Mouse (Mus musculus) neural tube, embryonic 15.5 days (tissue): ENCODE measurements at regions not wholly inside any gene's neighbourhood (a gene's known extent, or its start where the extent isn't known, plus 50 kb on each side); places are given as distances from the start of the nearest gene placed in this dataset. TPM values are rescaled to one million over a fixed set of nuclear protein-coding genes. Genes with fewer than 3 reads are reported as not detected.

Source experiments
- ATAC-seq: fragments of 200-750 bp; cut with Nextera tagmentation; 2 replicates; pipeline ENCODE4 v1.8.0; 2017; ENCODE audit warnings: mild to moderate bottlenecking, moderate TSS enrichment, moderate library complexity; ENCODE audit not compliant: low FRiP score
- H3K27ac ChIP-seq: fragments of 300-500 bp; sonication (generic); replicated peaks from 2 replicates; pipeline ENCODE4 v1.5.1; 2015; ENCODE audit warnings: mild to moderate bottlenecking, inconsistent platforms
- H3K27me3 ChIP-seq: fragments of 300-500 bp; sonication (generic); replicated peaks from 2 replicates; pipeline ENCODE4 v1.6.1; 2015; ENCODE audit warnings: inconsistent platforms
- H3K36me3 ChIP-seq: fragments of 300-500 bp; sonication (generic); 2 replicates; pipeline ENCODE4 v1.6.1; 2015; ENCODE audit warnings: inconsistent platforms
- H3K4me1 ChIP-seq: fragments of 300-500 bp; sonication (generic); 2 replicates; pipeline ENCODE4 v1.6.1; 2015; ENCODE audit warnings: inconsistent platforms
- H3K4me2 ChIP-seq: fragments of 300-500 bp; sonication (generic); 2 replicates; pipeline ENCODE4 v1.6.1; 2015; ENCODE audit warnings: inconsistent platforms, mild to moderate bottlenecking, moderate library complexity
- H3K4me3 ChIP-seq: fragments of 300-500 bp; sonication (generic); replicated peaks from 2 replicates; pipeline ENCODE4 v1.5.1; 2015; ENCODE audit warnings: mild to moderate bottlenecking, inconsistent platforms
- H3K9ac ChIP-seq: fragments of 300-500 bp; sonication (generic); replicated peaks from 2 replicates; pipeline ENCODE4 v1.6.1; 2015; ENCODE audit warnings: mild to moderate bottlenecking, inconsistent platforms
- H3K9me3 ChIP-seq: fragments of 300-500 bp; sonication (generic); replicated peaks from 2 replicates; pipeline ENCODE4 v1.6.1; 2016; ENCODE audit warnings: inconsistent platforms
- WGBS: fragments of 180-500 bp; shearing (Covaris S2); methylation state at CpG from one replicate; pipeline ENCODE4 v1.1.7; 2015; ENCODE audit warnings: mixed read lengths; 5-methylcytosine and 5-hydroxymethylcytosine counted together
- microRNA-seq: library from miRNA; unstranded; fragments of <30 nt; microRNA quantifications from one replicate; pipeline ENCODE4, GENCODE M21; 2017

GRCm38 (mm10) chr8:96680416-96681027 lies 792.2 kb upstream of the Got2 start:
- WGBS, result 64% methylated on average over 16 of the region's 16 CpGs

GRCm38 (mm10) chr8:96679510-96679909 lies 791.2 kb upstream of the Got2 start:
- no peak for ATAC-seq
- Histone ChIP-seq H3K9ac (no peak overlapping the region), H3K36me3 (no peaks in the 10 kb centered on the region), H3K4me2 (no peak overlapping the region), H3K27ac (no peak overlapping the region), H3K9me3 (no peaks in the 10 kb centered on the region), H3K27me3 (no peaks in the 10 kb centered on the region), H3K4me1 (peaks cover 3% of the 10 kb centered on the region; the same call in 1 of the 2 replicates), H3K4me3 (no peak overlapping the region)
- 84% methylated on average over 4 of the region's 4 CpGs for WGBS

More at GRCm38 (mm10) chr8:96680416-96681027, 792.2 kb upstream of the Got2 start:
- Histone ChIP-seq H3K4me2 (no peak overlapping the region), H3K27me3 (no peaks in the 10 kb centered on the region), H3K36me3 (no peaks in the 10 kb centered on the region), H3K4me3 (no peak overlapping the region), H3K9ac (no peak overlapping the region), H3K27ac (no peak overlapping the region), H3K9me3 (no peaks in the 10 kb centered on the region), H3K4me1 (no peaks in the 10 kb centered on the region)
- ATAC-seq, result peak; percentile 57

- Histone ChIP-seq H3K4me2 (no peak overlapping the region), H3K4me1 (peaks cover 3% of the 10 kb centered on the region; the same call in 1 of the 2 replicates), H3K4me3 (no peak overlapping the region), H3K36me3 (no peaks in the 10 kb centered on the region), H3K27ac (no peak overlapping the region), H3K9me3 (no peaks in the 10 kb centered on the region), H3K27me3 (no peaks in the 10 kb centered on the region), H3K9ac (no peak overlapping the region)
- no peak for ATAC-seq
- 57% methylated on average over 8 of the region's 8 CpGs for WGBS
Measured at GRCm38 (mm10) chr8:96674703-96675102, 786.4 kb upstream of the Got2 start.

GRCm38 (mm10) chr8:96656495-96657279 lies 768.3 kb upstream of the Got2 start:
- 72% methylated on average over 8 of the region's 8 CpGs for WGBS
- H3K27ac ChIP-seq, result no peak overlapping the region
- no peaks in the 10 kb centered on the region for H3K4me1 ChIP-seq
- H3K9ac ChIP-seq, result no peak overlapping the region
- no peak overlapping the region for H3K4me3 ChIP-seq
- no peaks in the 10 kb centered on the region for H3K9me3 ChIP-seq
- ATAC-seq, result no peak
- no peaks in the 10 kb centered on the region for H3K36me3 ChIP-seq
- H3K27me3 ChIP-seq, result no peaks in the 10 kb centered on the region
- no peak overlapping the region for H3K4me2 ChIP-seq

GRCm38 (mm10) chr8:96647743-96648142 lies 759.4 kb upstream of the Got2 start:
- H3K36me3 ChIP-seq, result no peaks in the 10 kb centered on the region
- H3K4me3 ChIP-seq, result no peak overlapping the region
- H3K27me3 ChIP-seq, result no peaks in the 10 kb centered on the region
- H3K4me2 ChIP-seq, result no peak overlapping the region
- H3K9me3 ChIP-seq, result no peaks in the 10 kb centered on the region
- ATAC-seq, result no peak
- H3K27ac ChIP-seq, result no peak overlapping the region
- no peaks in the 10 kb centered on the region for H3K4me1 ChIP-seq
- WGBS, result 50% methylated on average over 5 of the region's 5 CpGs
- H3K9ac ChIP-seq, result no peak overlapping the region

Small RNA genes in the stretch of these regions (microRNA-seq; reads per million reads assigned to microRNA genes)
- gene Gm24132, result not detected
